Mouse (Mus musculus): ENCODE measurements around the gene Agbl1. TPM values are rescaled to one million over a fixed set of nuclear protein-coding genes. Genes with fewer than 3 reads are reported as not detected.

The Agbl1 gene
- polyA plus RNA-seq, 1 experiment: 0.63 TPM

DNA sequence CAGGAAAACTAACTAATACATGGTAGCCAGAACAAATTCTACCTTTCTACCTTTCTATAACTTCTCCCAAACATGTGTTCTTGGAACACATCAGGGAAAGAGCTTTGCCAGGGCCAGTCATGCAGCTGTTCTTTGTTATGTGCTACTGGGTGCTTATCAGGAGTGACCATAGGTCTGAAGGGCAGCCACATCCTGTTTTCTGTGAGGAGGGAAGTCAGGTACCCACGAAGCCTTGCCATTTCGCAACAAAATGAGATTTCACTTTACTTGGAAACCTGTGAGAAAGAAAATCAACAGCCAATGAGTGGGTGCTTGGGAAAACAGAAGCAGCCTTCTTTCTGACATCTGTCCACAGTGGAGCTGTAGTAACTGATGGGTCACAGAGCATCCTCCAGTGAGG is 865.5 kb downstream of the Agbl1 start:
- H3K36me3 ChIP-seq (ENCODE audit: control insufficient read depth, insufficient read depth, low read length): no peaks in the 10 kb centered on the region
- H3K4me1 ChIP-seq (ENCODE audit: control insufficient read depth, insufficient read depth, low read length): no peaks in the 10 kb centered on the region
- no peaks in the 10 kb centered on the region for H3K27me3 ChIP-seq (ENCODE audit: control insufficient read depth, insufficient read depth, low read length)
- TF ChIP-seq CTCF (IDR thresholded peaks at IDR 0.05; ENCODE audit: control insufficient read depth, insufficient read depth, insufficient replicate concordance, low read depth, low read length) (no peak), POLR2A (IDR thresholded peaks at IDR 0.05; ENCODE audit: control insufficient read depth, low read depth, low read length) (no peak)
- H3K27ac ChIP-seq (ENCODE audit: control insufficient read depth, insufficient read depth, low read depth, low read length): no peak overlapping the region
- no peak overlapping the region for H3K4me3 ChIP-seq (ENCODE audit: control insufficient read depth, low read depth, low read length)

GRCm38 (mm10) chr7:77114021-77114420 is 884.3 kb downstream of the Agbl1 start:
- H3K27me3 ChIP-seq (ENCODE audit: control insufficient read depth, insufficient read depth, low read length): no peaks in the 10 kb centered on the region

GRCm38 (mm10) chr7:77129045-77129444 is 899.4 kb downstream of the Agbl1 start:
- no peaks in the 10 kb centered on the region for H3K4me1 ChIP-seq (ENCODE audit: control insufficient read depth, insufficient read depth, low read length)
- no peaks in the 10 kb centered on the region for H3K36me3 ChIP-seq (ENCODE audit: control insufficient read depth, insufficient read depth, low read length)
- H3K27ac ChIP-seq (ENCODE audit: control insufficient read depth, insufficient read depth, low read depth, low read length): no peak overlapping the region
- H3K4me3 ChIP-seq (ENCODE audit: control insufficient read depth, low read depth, low read length): no peak overlapping the region
- no peaks in the 10 kb centered on the region for H3K27me3 ChIP-seq (ENCODE audit: control insufficient read depth, insufficient read depth, low read length)
- TF ChIP-seq POLR2A (IDR thresholded peaks at IDR 0.05; ENCODE audit: control insufficient read depth, low read depth, low read length): no peak
- no peak for TF ChIP-seq CTCF (IDR thresholded peaks at IDR 0.05; ENCODE audit: control insufficient read depth, insufficient read depth, insufficient replicate concordance, low read depth, low read length)

More at GRCm38 (mm10) chr7:77114021-77114420, 884.3 kb downstream of the Agbl1 start:
- Histone ChIP-seq H3K4me1 (ENCODE audit: control insufficient read depth, insufficient read depth, low read length) (no peaks in the 10 kb centered on the region), H3K4me3 (ENCODE audit: control insufficient read depth, low read depth, low read length) (no peak overlapping the region), H3K27ac (ENCODE audit: control insufficient read depth, insufficient read depth, low read depth, low read length) (no peak overlapping the region), H3K36me3 (ENCODE audit: control insufficient read depth, insufficient read depth, low read length) (no peaks in the 10 kb centered on the region)
- TF ChIP-seq CTCF (IDR thresholded peaks at IDR 0.05; ENCODE audit: control insufficient read depth, insufficient read depth, insufficient replicate concordance, low read depth, low read length) (no peak), POLR2A (IDR thresholded peaks at IDR 0.05; ENCODE audit: control insufficient read depth, low read depth, low read length) (no peak)

GRCm38 (mm10) chr7:77131950-77132349 is 902.3 kb downstream of the Agbl1 start:
- no peak overlapping the region for H3K27ac ChIP-seq (ENCODE audit: control insufficient read depth, insufficient read depth, low read depth, low read length)
- H3K4me3 ChIP-seq (ENCODE audit: control insufficient read depth, low read depth, low read length): no peak overlapping the region
- no peaks in the 10 kb centered on the region for H3K36me3 ChIP-seq (ENCODE audit: control insufficient read depth, insufficient read depth, low read length)
- no peak for TF ChIP-seq CTCF (IDR thresholded peaks at IDR 0.05; ENCODE audit: control insufficient read depth, insufficient read depth, insufficient replicate concordance, low read depth, low read length)
- no peak for TF ChIP-seq POLR2A (IDR thresholded peaks at IDR 0.05; ENCODE audit: control insufficient read depth, low read depth, low read length)
- no peaks in the 10 kb centered on the region for H3K27me3 ChIP-seq (ENCODE audit: control insufficient read depth, insufficient read depth, low read length)
- no peaks in the 10 kb centered on the region for H3K4me1 ChIP-seq (ENCODE audit: control insufficient read depth, insufficient read depth, low read length)

GRCm38 (mm10) chr7:77132615-77133420 is 903.1 kb downstream of the Agbl1 start:
- H3K27me3 ChIP-seq (ENCODE audit: control insufficient read depth, insufficient read depth, low read length): no peaks in the 10 kb centered on the region
- no peak overlapping the region for H3K27ac ChIP-seq (ENCODE audit: control insufficient read depth, insufficient read depth, low read depth, low read length)
- no peak overlapping the region for H3K4me3 ChIP-seq (ENCODE audit: control insufficient read depth, low read depth, low read length)
- no peaks in the 10 kb centered on the region for H3K36me3 ChIP-seq (ENCODE audit: control insufficient read depth, insufficient read depth, low read length)
- no peaks in the 10 kb centered on the region for H3K4me1 ChIP-seq (ENCODE audit: control insufficient read depth, insufficient read depth, low read length)
- TF ChIP-seq CTCF (IDR thresholded peaks at IDR 0.05; ENCODE audit: control insufficient read depth, insufficient read depth, insufficient replicate concordance, low read depth, low read length): no peak
- no peak for TF ChIP-seq POLR2A (IDR thresholded peaks at IDR 0.05; ENCODE audit: control insufficient read depth, low read depth, low read length)

GRCm38 (mm10) chr7:77134860-77135259 is 905.2 kb downstream of the Agbl1 start:
- H3K27me3 ChIP-seq (ENCODE audit: control insufficient read depth, insufficient read depth, low read length): no peaks in the 10 kb centered on the region
- H3K36me3 ChIP-seq (ENCODE audit: control insufficient read depth, insufficient read depth, low read length): no peaks in the 10 kb centered on the region
- no peaks in the 10 kb centered on the region for H3K4me1 ChIP-seq (ENCODE audit: control insufficient read depth, insufficient read depth, low read length)
- H3K4me3 ChIP-seq (ENCODE audit: control insufficient read depth, low read depth, low read length): no peak overlapping the region
- TF ChIP-seq POLR2A (IDR thresholded peaks at IDR 0.05; ENCODE audit: control insufficient read depth, low read depth, low read length): no peak
- TF ChIP-seq CTCF (IDR thresholded peaks at IDR 0.05; ENCODE audit: control insufficient read depth, insufficient read depth, insufficient replicate concordance, low read depth, low read length): no peak
- H3K27ac ChIP-seq (ENCODE audit: control insufficient read depth, insufficient read depth, low read depth, low read length): no peak overlapping the region

GRCm38 (mm10) chr7:77138707-77139106 is 909.0 kb downstream of the Agbl1 start:
- H3K27me3 ChIP-seq (ENCODE audit: control insufficient read depth, insufficient read depth, low read length): no peaks in the 10 kb centered on the region
- no peaks in the 10 kb centered on the region for H3K4me1 ChIP-seq (ENCODE audit: control insufficient read depth, insufficient read depth, low read length)
- H3K4me3 ChIP-seq (ENCODE audit: control insufficient read depth, low read depth, low read length): no peak overlapping the region
- TF ChIP-seq CTCF (IDR thresholded peaks at IDR 0.05; ENCODE audit: control insufficient read depth, insufficient read depth, insufficient replicate concordance, low read depth, low read length) (no peak), POLR2A (IDR thresholded peaks at IDR 0.05; ENCODE audit: control insufficient read depth, low read depth, low read length) (no peak)
- H3K36me3 ChIP-seq (ENCODE audit: control insufficient read depth, insufficient read depth, low read length): no peaks in the 10 kb centered on the region
- H3K27ac ChIP-seq (ENCODE audit: control insufficient read depth, insufficient read depth, low read depth, low read length): no peak overlapping the region

Data from testis, adult 2 months (tissue).